Mouse (Mus musculus): ENCODE data around the gene Stmn1.

GRCm38 (mm10) chr4:134439119-134439518 is 29.0 kb upstream of the Stmn1 start:
- TF ChIP-seq CTCF (IDR thresholded peaks at IDR 0.05; ENCODE audit: borderline replicate concordance, insufficient read depth, low read length) (no peak), POLR2A (IDR thresholded peaks at IDR 0.05; ENCODE audit: low read depth, low read length) (no peak)
